Mouse (Mus musculus) cerebellum, postnatal 36 days (tissue): ENCODE results near the gene Calcb.
A peak's percentile ranks its signal among the peaks of the same experiment; 100 is the strongest.
"Not testable (repeated sequence)": the region's sequence is repeated elsewhere in the genome, so short reads cannot be mapped to it uniquely, and the experiment has no call there.

Experiments
- DNase-seq, 2 experiments: peaks; one replicate each; pipeline ENCODE4 v3.0.0; 2021 to 2022; ENCODE audit warnings: mixed read lengths in 2 of 2

Gene Calcb

GRCm38 (mm10) chr7:114718300-114718699, at the start of gene Calcb:
TSS of gene Calcb (plus strand) at chr7:114718643.
- DNase-seq = no peak

- DNase-seq = no peak
Measured at GRCm38 (mm10) chr7:114671405-114671804, 47.0 kb upstream of the Calcb start.

GRCm38 (mm10) chr7:114672697-114673096, 45.7 kb upstream of the Calcb start:
- no peak for DNase-seq

- DNase-seq = no peak
Measured at GRCm38 (mm10) chr7:114692339-114692738, 26.1 kb upstream of the Calcb start.

GRCm38 (mm10) chr7:114700871-114701270, 17.6 kb upstream of the Calcb start:
- no peak for DNase-seq

GRCm38 (mm10) chr7:114706716-114707115, 11.7 kb upstream of the Calcb start:
- DNase-seq = no peak

GRCm38 (mm10) chr7:114707398-114707797, 11.0 kb upstream of the Calcb start:
- DNase-seq = no peak

GRCm38 (mm10) chr7:114710419-114710818, 8.0 kb upstream of the Calcb start:
- no peak for DNase-seq

- no peak for DNase-seq
Measured at GRCm38 (mm10) chr7:114712523-114712922, 5.9 kb upstream of the Calcb start.

- DNase-seq = peak; percentile 7 to 15
Measured at GRCm38 (mm10) chr7:114719381-114720131, 1.1 kb downstream of the Calcb start.

- not testable (repeated sequence) for DNase-seq
Measured at GRCm38 (mm10) chr7:114729696-114730095, 11.3 kb downstream of the Calcb start.

- DNase-seq = no peak
Measured at GRCm38 (mm10) chr7:114731175-114731574, 12.7 kb downstream of the Calcb start.

GRCm38 (mm10) chr7:114731700-114732099, 13.3 kb downstream of the Calcb start:
- not testable (repeated sequence) for DNase-seq

GRCm38 (mm10) chr7:114736256-114736655, 17.8 kb downstream of the Calcb start:
- no peak for DNase-seq

GRCm38 (mm10) chr7:114738166-114738565, 19.7 kb downstream of the Calcb start:
- no peak for DNase-seq

GRCm38 (mm10) chr7:114740360-114741165, 22.1 kb downstream of the Calcb start:
- DNase-seq = no peak

GRCm38 (mm10) chr7:114743022-114743780, 24.8 kb downstream of the Calcb start, which contains the start of gene Insc:
TSS of gene Insc (plus strand) at chr7:114743694.
- DNase-seq = no peak

GRCm38 (mm10) chr7:114744639-114745245, 26.3 kb downstream of the Calcb start:
- no peak for DNase-seq

- no peak for DNase-seq
Measured at GRCm38 (mm10) chr7:114745481-114746271, 27.2 kb downstream of the Calcb start.

GRCm38 (mm10) chr7:114747596-114747995, 29.2 kb downstream of the Calcb start:
- no peak for DNase-seq

GRCm38 (mm10) chr7:114748239-114748638, 29.8 kb downstream of the Calcb start:
- DNase-seq = no peak

- no peak for DNase-seq
Measured at GRCm38 (mm10) chr7:114753471-114753870, 35.0 kb downstream of the Calcb start.
